Mouse (Mus musculus) midbrain, embryonic 15.5 days (tissue): ENCODE measurements at regions not wholly inside any gene's neighbourhood (a gene's known extent, or its start where the extent isn't known, plus 50 kb on each side); places are given as distances from the start of the nearest gene placed in this dataset.
A peak's percentile ranks its signal among the peaks of the same experiment; 100 is the strongest.

Source experiments
- ATAC-seq: fragments of 200-750 bp; cut with Nextera tagmentation; replicated peaks from 2 replicates; pipeline ENCODE4 v1.8.0; 2017; ENCODE audit warnings: moderate TSS enrichment
- H3K27ac ChIP-seq: fragments of 300-500 bp; sonication (generic); 2 replicates; pipeline ENCODE4 v1.5.1; 2015; ENCODE audit warnings: mild to moderate bottlenecking, inconsistent platforms
- H3K27me3 ChIP-seq: fragments of 300-500 bp; sonication (generic); replicated peaks from 2 replicates; pipeline ENCODE4 v1.6.1; 2015; ENCODE audit warnings: inconsistent platforms
- H3K36me3 ChIP-seq: fragments of 300-500 bp; sonication (generic); replicated peaks from 2 replicates; pipeline ENCODE4 v1.6.1; 2015; ENCODE audit warnings: inconsistent platforms
- H3K4me1 ChIP-seq: fragments of 300-500 bp; sonication (generic); 2 replicates; pipeline ENCODE4 v1.6.1; 2015; ENCODE audit warnings: inconsistent platforms
- H3K4me2 ChIP-seq: fragments of 300-500 bp; sonication (generic); 2 replicates; pipeline ENCODE4 v1.6.1; 2015; ENCODE audit warnings: inconsistent platforms, mild to moderate bottlenecking, moderate library complexity
- H3K4me3 ChIP-seq: fragments of 300-500 bp; sonication (generic); 2 replicates; pipeline ENCODE4 v1.5.1; 2015; ENCODE audit warnings: mild to moderate bottlenecking, inconsistent platforms
- H3K9ac ChIP-seq: fragments of 300-500 bp; sonication (generic); 2 replicates; pipeline ENCODE4 v1.6.1; 2015; ENCODE audit warnings: mild to moderate bottlenecking, inconsistent platforms
- H3K9me3 ChIP-seq: fragments of 300-500 bp; sonication (generic); 2 replicates; pipeline ENCODE4 v1.6.1; 2016; ENCODE audit warnings: inconsistent platforms
- WGBS: fragments of 180-500 bp; shearing (Covaris S2); methylation state at CpG from one replicate; pipeline ENCODE4 v1.1.7; 2015; ENCODE audit warnings: mixed read lengths; 5-methylcytosine and 5-hydroxymethylcytosine counted together

DNA sequence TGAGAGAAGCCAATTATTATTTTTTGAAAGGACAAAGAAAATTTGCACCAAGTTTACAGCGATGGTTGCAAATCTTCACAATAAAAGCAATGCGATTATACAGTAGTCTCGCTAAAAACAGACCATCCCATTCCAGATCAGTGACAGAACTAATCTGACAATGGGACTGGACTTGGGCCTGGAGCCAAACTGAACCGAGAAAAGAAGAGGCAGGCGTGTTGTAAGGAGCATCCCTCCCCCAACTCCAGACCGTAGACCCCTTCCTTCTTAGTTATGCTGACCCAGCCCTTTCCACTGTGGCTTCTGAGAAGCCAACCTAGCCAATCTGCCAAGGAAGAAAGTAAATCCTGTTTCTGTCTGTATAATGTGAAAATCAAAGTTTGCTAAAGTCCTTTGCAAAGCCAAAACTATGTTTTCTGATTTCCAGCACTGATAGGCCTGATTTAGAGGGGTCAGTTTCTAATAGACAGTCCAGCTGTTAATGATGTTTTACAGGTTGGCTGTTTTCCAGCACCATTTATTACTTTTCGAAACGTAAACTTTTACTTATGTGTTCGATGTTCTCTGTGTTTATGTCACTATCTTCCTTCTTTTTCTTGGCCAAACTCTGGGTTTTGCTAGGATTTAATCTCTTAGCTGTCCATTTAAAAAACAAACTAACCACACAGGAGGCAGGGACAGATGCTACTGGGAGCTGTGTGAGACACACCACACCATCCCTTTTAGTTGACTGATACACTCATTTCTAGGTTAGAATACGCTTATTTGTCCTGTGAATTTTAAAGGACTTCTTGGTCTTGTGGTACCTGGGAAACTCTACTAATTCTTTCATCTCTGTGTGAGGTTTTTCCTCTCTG is 301.5 kb downstream of the Lmo7 start:
- no peaks in the 10 kb centered on the region for H3K36me3 ChIP-seq
- no peak overlapping the region for H3K27ac ChIP-seq
- no peak overlapping the region for H3K4me3 ChIP-seq
- no peaks in the 10 kb centered on the region for H3K4me1 ChIP-seq
- no peak overlapping the region for H3K9ac ChIP-seq
- no peaks in the 10 kb centered on the region for H3K27me3 ChIP-seq
- 65% methylated on average over 10 of the region's 10 CpGs for WGBS
- peak; percentile 65; the same call in 1 of the 2 replicates for ATAC-seq
- no peak overlapping the region for H3K4me2 ChIP-seq
- no peaks in the 10 kb centered on the region for H3K9me3 ChIP-seq

DNA sequence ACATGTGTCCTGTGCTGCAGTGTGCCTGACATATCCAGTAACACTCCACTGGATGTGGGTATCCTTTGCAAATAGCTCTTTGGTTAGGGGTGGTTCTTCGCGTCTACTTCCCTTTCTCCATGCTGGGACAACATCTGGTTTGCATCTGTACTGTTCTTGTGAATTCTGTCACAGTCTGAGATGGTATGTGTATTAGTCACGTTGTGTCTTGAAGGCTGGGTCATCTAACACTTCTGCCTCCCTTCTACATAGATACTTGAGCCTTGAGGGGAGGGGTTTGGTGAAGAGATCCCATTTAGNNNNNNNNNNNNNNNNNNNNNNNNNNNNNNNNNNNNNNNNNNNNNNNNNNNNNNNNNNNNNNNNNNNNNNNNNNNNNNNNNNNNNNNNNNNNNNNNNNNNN is 294.9 kb downstream of the Lmo7 start:
- Histone ChIP-seq H3K9me3 (no peaks in the 10 kb centered on the region), H3K27ac (no peak overlapping the region), H3K9ac (no peak overlapping the region), H3K36me3 (no peaks in the 10 kb centered on the region), H3K4me3 (no peak overlapping the region), H3K4me1 (no peaks in the 10 kb centered on the region), H3K27me3 (no peaks in the 10 kb centered on the region), H3K4me2 (no peak overlapping the region)
- 79% methylated on average over 3 of the region's 3 CpGs for WGBS
- no peak for ATAC-seq

GRCm38 (mm10) chr14:102020161-102020605 is 290.4 kb downstream of the Lmo7 start:
- Histone ChIP-seq H3K9me3 (no peaks in the 10 kb centered on the region), H3K9ac (no peak overlapping the region), H3K36me3 (no peaks in the 10 kb centered on the region), H3K27me3 (no peaks in the 10 kb centered on the region), H3K4me3 (no peak overlapping the region), H3K27ac (no peak overlapping the region), H3K4me2 (no peak overlapping the region), H3K4me1 (no peaks in the 10 kb centered on the region)
- ATAC-seq: no peak; the same call in 1 of the 2 replicates
- WGBS: 76% methylated on average over 8 of the region's 8 CpGs

GRCm38 (mm10) chr14:102019320-102019719 is 289.6 kb downstream of the Lmo7 start:
- ATAC-seq: no peak
- H3K9ac ChIP-seq: no peak overlapping the region
- no peak overlapping the region for H3K27ac ChIP-seq
- H3K4me1 ChIP-seq: no peaks in the 10 kb centered on the region
- H3K4me3 ChIP-seq: no peak overlapping the region
- no peak overlapping the region for H3K4me2 ChIP-seq
- WGBS: 81% methylated on average over 2 of the region's 2 CpGs
- no peaks in the 10 kb centered on the region for H3K9me3 ChIP-seq
- no peaks in the 10 kb centered on the region for H3K36me3 ChIP-seq
- no peaks in the 10 kb centered on the region for H3K27me3 ChIP-seq

- H3K27me3 ChIP-seq: no peaks in the 10 kb centered on the region
Observed at GRCm38 (mm10) chr14:102016572-102016971, 286.8 kb downstream of the Lmo7 start.

GRCm38 (mm10) chr14:102014976-102015603 is 285.3 kb downstream of the Lmo7 start:
- H3K4me3 ChIP-seq: no peak overlapping the region
- 85% methylated on average over 13 of the region's 13 CpGs for WGBS
- H3K4me1 ChIP-seq: no peaks in the 10 kb centered on the region
- no peak overlapping the region for H3K27ac ChIP-seq
- no peaks in the 10 kb centered on the region for H3K27me3 ChIP-seq
- ATAC-seq: no peak
- no peaks in the 10 kb centered on the region for H3K9me3 ChIP-seq
- no peak overlapping the region for H3K9ac ChIP-seq
- H3K4me2 ChIP-seq: no peak overlapping the region
- H3K36me3 ChIP-seq: no peaks in the 10 kb centered on the region

More at GRCm38 (mm10) chr14:102016572-102016971, 286.8 kb downstream of the Lmo7 start:
- Histone ChIP-seq H3K9ac (no peak overlapping the region), H3K36me3 (no peaks in the 10 kb centered on the region), H3K4me3 (no peak overlapping the region), H3K27ac (no peak overlapping the region), H3K9me3 (no peaks in the 10 kb centered on the region), H3K4me2 (no peak overlapping the region), H3K4me1 (no peaks in the 10 kb centered on the region)
- no peak for ATAC-seq

- no peak for ATAC-seq
- 89% methylated on average over 3 of the region's 3 CpGs for WGBS
- H3K4me1 ChIP-seq: no peaks in the 10 kb centered on the region
- no peaks in the 10 kb centered on the region for H3K9me3 ChIP-seq
- H3K4me3 ChIP-seq: no peak overlapping the region
- H3K27me3 ChIP-seq: no peaks in the 10 kb centered on the region
- no peak overlapping the region for H3K9ac ChIP-seq
- no peaks in the 10 kb centered on the region for H3K36me3 ChIP-seq
- no peak overlapping the region for H3K27ac ChIP-seq
- no peak overlapping the region for H3K4me2 ChIP-seq
Observed at GRCm38 (mm10) chr14:102013238-102013637, 283.5 kb downstream of the Lmo7 start.

DNA sequence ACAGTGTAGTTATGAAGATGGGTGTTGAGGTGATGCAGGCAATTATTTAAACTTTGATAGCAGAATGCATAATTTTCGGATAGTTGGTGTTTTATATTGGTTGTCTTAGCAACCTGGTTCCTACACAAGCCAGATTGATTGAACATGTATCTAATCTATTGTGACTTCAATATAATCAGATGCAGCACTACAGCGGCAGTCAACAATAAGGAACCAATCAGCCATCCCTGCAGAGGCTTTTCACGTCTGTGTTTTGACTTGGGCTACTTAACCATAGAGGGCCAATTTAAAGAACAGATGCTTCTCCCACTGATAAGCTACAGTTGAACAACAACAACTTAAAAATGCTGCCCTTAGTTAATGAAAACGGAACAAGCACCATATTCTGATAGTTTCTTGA is 267.8 kb downstream of the Lmo7 start:
- H3K36me3 ChIP-seq: no peaks in the 10 kb centered on the region
- H3K9me3 ChIP-seq: no peaks in the 10 kb centered on the region
- no peak overlapping the region for H3K27ac ChIP-seq
- no peak overlapping the region for H3K9ac ChIP-seq
- no peak for ATAC-seq
- no peak overlapping the region for H3K4me3 ChIP-seq
- no peak overlapping the region for H3K4me2 ChIP-seq
- H3K4me1 ChIP-seq: no peaks in the 10 kb centered on the region
- WGBS: 22% methylated on average over 4 of the region's 4 CpGs
- H3K27me3 ChIP-seq: no peaks in the 10 kb centered on the region

- Histone ChIP-seq H3K27me3 (no peaks in the 10 kb centered on the region), H3K27ac (peak overlapping the region; percentile 30; the same call in 1 of the 2 replicates), H3K4me2 (no peak overlapping the region), H3K4me1 (no peaks in the 10 kb centered on the region), H3K9me3 (no peaks in the 10 kb centered on the region), H3K9ac (no peak overlapping the region), H3K4me3 (no peak overlapping the region), H3K36me3 (no peaks in the 10 kb centered on the region)
- WGBS: 14% methylated on average over 2 of the region's 2 CpGs
- no peak for ATAC-seq
Observed at GRCm38 (mm10) chr14:101984401-101984800, 254.6 kb downstream of the Lmo7 start.
